Mouse (Mus musculus): Measurements from ENCODE around the gene Atp6v0a2.

DNA sequence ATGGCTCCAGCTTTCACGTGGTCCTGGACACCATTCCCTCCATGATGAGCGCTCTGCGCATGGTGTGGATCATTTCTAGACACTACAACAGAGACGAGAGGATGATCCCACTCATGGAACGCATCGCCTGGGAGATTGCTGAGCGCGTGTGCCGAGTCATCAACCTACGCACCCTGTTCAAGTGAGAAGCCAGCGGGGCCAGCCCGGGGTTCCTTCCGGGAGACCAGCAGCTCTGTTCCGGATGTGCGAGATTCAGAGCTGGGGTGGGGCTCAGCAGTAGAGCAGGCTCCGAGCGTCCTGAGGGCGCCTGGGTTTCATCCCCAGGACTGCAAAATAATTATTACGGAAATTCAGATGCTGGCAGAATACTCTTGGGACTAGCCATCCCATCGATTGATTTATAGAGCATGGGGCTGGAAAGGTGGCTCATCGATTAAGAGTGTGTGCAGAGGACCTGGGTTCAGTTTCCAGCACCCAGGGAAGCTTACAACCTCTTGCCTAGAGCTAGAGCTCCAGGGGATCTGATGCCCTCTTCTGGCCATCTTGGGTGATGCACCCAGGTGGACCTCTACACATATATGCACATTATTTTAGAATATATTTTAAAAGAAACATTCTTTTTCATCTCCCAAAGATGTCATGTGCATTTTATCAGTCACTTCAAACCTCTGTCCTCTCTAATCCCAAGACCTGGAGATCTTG, 113.7 kb downstream of the Atp6v0a2 start:
- TF ChIP-seq CTCF (IDR thresholded peaks at IDR 0.05; ENCODE audit: low read depth) (peak; percentile 54), EP300 (IDR thresholded peaks at IDR 0.05; ENCODE audit: low read depth) (no peak)
